Mouse (Mus musculus) heart, adult 8-10 months (tissue): ENCODE measurements around the gene B4galt5. TPM values are rescaled to one million over a fixed set of nuclear protein-coding genes. Genes with fewer than 3 reads are reported as not detected.

Experiments used
- DNase-seq: peaks from one replicate; pipeline ENCODE4 v3.0.0; 2022; ENCODE audit warnings: low spot score
- total RNA-seq, 4 experiments: library from RNA; stranded (reverse); gene quantifications; 2 replicates each; pipeline ENCODE4 v1.2.4; 2022

Gene B4galt5
- total RNA-seq, 4 experiments from 2014 or later: 8.9 to 12.8 (median 11.6) TPM

DNA sequence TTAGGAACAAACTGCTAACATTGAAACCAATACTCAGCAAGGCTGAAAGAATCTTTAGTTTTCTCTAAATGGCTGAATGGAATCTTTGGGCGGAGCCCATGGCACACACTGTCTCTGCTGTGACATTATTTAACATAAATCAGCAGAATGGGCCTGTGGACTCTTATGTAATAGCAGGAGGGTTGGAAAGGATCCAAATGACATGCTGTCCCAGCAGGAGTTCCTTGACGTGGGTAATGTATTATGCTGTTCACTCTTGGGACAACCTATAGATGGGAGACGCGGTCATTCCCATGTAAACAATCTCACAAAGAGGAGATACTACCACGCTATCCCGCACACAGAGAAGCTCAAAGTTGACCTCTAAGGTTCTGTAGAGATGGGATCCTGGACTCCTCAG, 15.5 kb downstream of the B4galt5 start:
- DNase-seq: no peak

- no peak for DNase-seq
Observed at GRCm38 (mm10) chr2:167332336-167332987, 16.5 kb downstream of the B4galt5 start.

- no peak for DNase-seq
Observed at GRCm38 (mm10) chr2:167331432-167331921, 17.5 kb downstream of the B4galt5 start.

GRCm38 (mm10) chr2:167330581-167330980, 18.4 kb downstream of the B4galt5 start:
- no peak for DNase-seq

- no peak for DNase-seq
Observed at GRCm38 (mm10) chr2:167329478-167330262, 19.3 kb downstream of the B4galt5 start.

- DNase-seq: no peak
Observed at GRCm38 (mm10) chr2:167328340-167328739, 20.6 kb downstream of the B4galt5 start.

DNA sequence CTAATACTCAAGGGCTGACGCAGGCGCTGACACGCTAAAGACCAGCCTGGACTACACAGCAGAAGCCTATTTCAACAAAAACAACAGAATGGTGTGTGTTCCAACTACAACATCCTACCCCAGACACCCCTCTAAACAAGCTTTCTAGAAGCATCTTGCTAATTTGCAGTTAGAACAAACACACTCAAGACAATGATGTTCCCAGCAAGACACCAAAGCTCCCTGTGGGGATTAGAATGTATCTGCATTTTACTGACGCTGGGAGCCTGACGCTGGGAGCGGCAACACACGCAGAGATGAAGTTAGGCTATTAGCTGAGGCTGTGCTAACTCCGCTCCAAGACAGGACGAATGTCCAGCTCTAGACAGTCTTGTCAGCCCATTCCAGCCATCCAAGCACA, 22.4 kb downstream of the B4galt5 start:
- no peak for DNase-seq

GRCm38 (mm10) chr2:167324151-167324930, 24.6 kb downstream of the B4galt5 start:
- no peak for DNase-seq

- no peak for DNase-seq
Observed at GRCm38 (mm10) chr2:167323116-167323515, 25.9 kb downstream of the B4galt5 start.

- no peak for DNase-seq
Observed at GRCm38 (mm10) chr2:167321372-167321771, 27.6 kb downstream of the B4galt5 start.

DNA sequence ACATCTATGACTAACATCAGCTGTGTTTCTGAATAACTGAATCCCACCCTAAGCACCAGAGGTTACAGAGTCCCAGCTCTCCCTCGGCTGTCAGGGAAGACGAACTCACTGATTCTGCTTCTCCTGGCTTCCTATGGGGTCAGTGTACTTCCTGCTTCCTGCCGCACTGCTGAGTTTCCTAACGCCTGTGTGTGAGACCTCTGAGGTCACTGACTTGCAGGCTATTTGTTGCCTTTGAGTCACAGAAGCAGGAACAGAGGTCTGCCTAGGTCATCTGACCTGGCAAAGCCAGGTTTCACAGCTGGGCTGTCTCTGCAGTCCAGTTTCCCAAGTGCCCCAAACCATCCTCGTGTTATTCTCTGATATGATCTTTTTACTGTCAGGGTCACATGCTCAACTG, 30.0 kb downstream of the B4galt5 start:
- DNase-seq: peak; percentile 65

GRCm38 (mm10) chr2:167316724-167317187, 32.2 kb downstream of the B4galt5 start:
- DNase-seq: no peak

DNA sequence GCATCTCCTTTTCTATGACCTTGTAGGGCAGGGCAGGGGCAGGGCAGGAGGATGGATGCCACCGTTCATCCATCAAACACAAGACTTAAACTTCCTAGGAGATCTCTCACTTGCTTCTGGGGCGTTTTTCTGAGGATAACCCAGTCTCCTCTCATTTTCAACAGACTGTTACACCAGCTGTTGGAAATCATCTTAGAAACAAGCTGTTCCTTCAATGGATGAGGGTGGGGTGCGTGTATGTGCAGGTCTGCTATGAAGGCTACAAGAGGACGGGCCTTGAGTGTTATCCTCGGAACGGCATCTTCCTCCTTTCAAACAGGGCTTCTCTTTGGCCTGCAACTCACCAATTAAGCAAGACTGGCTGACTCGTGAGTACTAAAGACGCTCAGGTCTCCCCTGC, 34.5 kb downstream of the B4galt5 start:
- no peak for DNase-seq

DNA sequence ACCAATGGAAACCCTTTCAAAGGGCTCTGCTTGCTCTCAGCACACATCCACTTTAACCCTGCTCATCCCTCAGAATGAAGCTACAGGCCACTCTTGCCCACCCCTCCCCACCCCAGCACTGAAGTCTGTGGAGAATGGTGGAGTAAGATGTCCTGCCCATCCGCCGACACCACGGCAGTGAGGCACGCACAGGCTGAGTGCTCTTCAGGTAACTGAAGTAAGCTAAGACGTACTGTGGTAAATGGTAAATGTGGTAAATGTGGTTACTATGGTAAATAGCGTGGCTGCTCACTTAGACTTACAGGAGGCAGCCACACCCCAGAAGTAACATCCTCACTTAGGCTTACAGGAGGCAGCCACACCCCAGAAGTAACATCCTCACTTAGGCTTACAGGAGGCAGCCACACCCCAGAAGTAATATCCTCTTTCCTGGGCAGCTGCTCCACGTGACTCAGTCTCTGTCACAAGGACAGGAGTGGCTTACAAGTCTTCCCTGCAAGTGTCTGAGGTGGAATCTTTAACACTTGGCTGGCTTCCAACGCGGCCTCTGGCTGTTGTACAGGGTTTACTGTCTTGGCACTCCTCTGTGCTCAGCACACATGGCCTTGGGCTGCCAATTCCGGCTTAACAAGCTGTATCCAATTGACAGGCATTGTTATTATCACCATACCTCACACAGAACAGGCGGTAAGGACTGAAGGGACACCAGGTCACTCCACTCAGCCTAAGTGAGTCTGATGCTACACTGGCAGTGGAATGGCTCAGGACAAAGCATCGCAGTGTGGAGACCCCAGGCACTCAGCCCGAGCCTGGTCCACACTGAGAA, 35.3 kb downstream of the B4galt5 start:
- peak; percentile 63 for DNase-seq

- no peak for DNase-seq
Observed at GRCm38 (mm10) chr2:167310121-167310520, 38.9 kb downstream of the B4galt5 start.

DNA sequence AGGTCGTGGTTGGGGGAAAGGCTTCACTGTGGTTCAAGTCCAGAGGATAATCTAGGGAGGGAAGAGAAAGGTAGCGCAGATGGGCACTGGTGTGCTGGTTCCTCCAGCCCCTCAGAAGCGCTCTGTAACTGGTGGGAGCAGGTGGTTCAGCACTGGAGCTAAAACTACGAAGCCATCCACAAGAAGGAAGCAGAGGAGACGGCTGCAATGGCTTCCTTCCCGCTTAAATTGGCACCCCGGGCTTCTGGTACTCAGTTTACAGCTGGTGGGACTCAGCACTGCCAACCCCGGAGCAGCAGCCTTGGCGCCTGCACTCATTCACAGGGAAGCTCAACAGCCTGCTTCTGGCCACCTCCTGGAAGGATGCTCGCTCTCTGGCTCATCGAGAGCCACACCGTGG, 39.7 kb downstream of the B4galt5 start:
- no peak for DNase-seq

DNA sequence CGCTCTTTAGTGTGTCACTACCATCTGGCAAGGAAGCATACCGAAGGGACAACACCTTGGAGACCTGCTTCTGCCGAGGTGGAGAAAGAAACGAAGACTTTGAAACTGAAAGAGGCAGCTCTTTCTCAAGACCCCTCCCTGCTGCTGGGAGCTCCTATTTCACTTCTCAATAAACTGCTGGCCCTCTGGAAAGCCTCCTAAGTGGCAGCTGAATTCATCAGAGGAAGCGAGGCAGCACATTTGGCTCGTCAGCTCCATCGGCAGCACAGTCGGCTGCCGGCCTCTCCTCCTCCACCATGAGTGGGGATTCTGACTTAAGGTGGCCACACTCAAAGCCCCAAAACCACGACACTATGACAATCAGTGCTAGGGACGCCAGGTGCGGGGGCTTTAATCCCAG, 41.3 kb downstream of the B4galt5 start:
- no peak for DNase-seq

- peak; percentile 54 for DNase-seq
Observed at GRCm38 (mm10) chr2:167306626-167307541, 42.1 kb downstream of the B4galt5 start.

GRCm38 (mm10) chr2:167306273-167306594, 42.7 kb downstream of the B4galt5 start:
- no peak for DNase-seq
